Mouse (Mus musculus): ENCODE results near the gene C9orf72. TPM values are rescaled to one million over a fixed set of nuclear protein-coding genes. Genes with fewer than 3 reads are reported as not detected.

Gene C9orf72
- polyA plus RNA-seq, 1 experiment from 2014 or later, result 11.1 TPM

- no peaks in the 10 kb centered on the region for H3K36me3 ChIP-seq (ENCODE audit: insufficient read depth, low read length)
- no peak overlapping the region for H3K4me3 ChIP-seq (ENCODE audit: low read length)
- no peaks in the 10 kb centered on the region for H3K4me1 ChIP-seq (ENCODE audit: insufficient read depth, low read length)
- no peak overlapping the region for H3K9ac ChIP-seq (replicated peaks; ENCODE audit: low read length)
- H3K9me3 ChIP-seq (ENCODE audit: low read length), result no peaks in the 10 kb centered on the region
- H3K27ac ChIP-seq (ENCODE audit: low read length), result no peak overlapping the region
- ATAC-seq (ENCODE audit: low FRiP score, low TSS enrichment), result no peak
- H3K27me3 ChIP-seq (ENCODE audit: insufficient read depth, low read length), result no peaks in the 10 kb centered on the region
- H3K4me2 ChIP-seq (replicated peaks; ENCODE audit: low read depth, low read length), result no peak overlapping the region
- 88% methylated on average over 4 of the region's 4 CpGs for WGBS
These were observed 1.9 kb downstream of the C9orf72 start for GRCm38 (mm10) chr4:35224101-35224500.

GRCm38 (mm10) chr4:35223376-35223988 is 2.5 kb downstream of the C9orf72 start:
- H3K4me1 ChIP-seq (ENCODE audit: insufficient read depth, low read length), result no peaks in the 10 kb centered on the region
- no peak overlapping the region for H3K4me3 ChIP-seq (ENCODE audit: low read length)
- no peak overlapping the region for H3K4me2 ChIP-seq (replicated peaks; ENCODE audit: low read depth, low read length)
- 0 out of 2 replicates have a peak, but pooled peaks cover under 1% of the 10 kb centered on the region for H3K36me3 ChIP-seq (ENCODE audit: insufficient read depth, low read length)
- H3K9me3 ChIP-seq (ENCODE audit: low read length), result no peaks in the 10 kb centered on the region
- no peaks in the 10 kb centered on the region for H3K27me3 ChIP-seq (ENCODE audit: insufficient read depth, low read length)
- WGBS, result 82% methylated on average over 5 of the region's 5 CpGs
- ATAC-seq (ENCODE audit: low FRiP score, low TSS enrichment), result no peak
- no peak overlapping the region for H3K9ac ChIP-seq (replicated peaks; ENCODE audit: low read length)
- no peak overlapping the region for H3K27ac ChIP-seq (ENCODE audit: low read length)

GRCm38 (mm10) chr4:35221903-35222302 is 4.1 kb downstream of the C9orf72 start:
- Histone ChIP-seq H3K9me3 (ENCODE audit: low read length) (no peaks in the 10 kb centered on the region), H3K27ac (ENCODE audit: low read length) (no peak overlapping the region), H3K36me3 (ENCODE audit: insufficient read depth, low read length) (0 out of 2 replicates have a peak, but pooled peaks cover 5% of the 10 kb centered on the region), H3K4me1 (ENCODE audit: insufficient read depth, low read length) (no peaks in the 10 kb centered on the region), H3K27me3 (ENCODE audit: insufficient read depth, low read length) (no peaks in the 10 kb centered on the region), H3K4me2 (replicated peaks; ENCODE audit: low read depth, low read length) (no peak overlapping the region), H3K4me3 (ENCODE audit: low read length) (no peak overlapping the region), H3K9ac (replicated peaks; ENCODE audit: low read length) (no peak overlapping the region)
- 58% methylated on average over 4 of the region's 4 CpGs for WGBS
- ATAC-seq (ENCODE audit: low FRiP score, low TSS enrichment), result no peak

DNA sequence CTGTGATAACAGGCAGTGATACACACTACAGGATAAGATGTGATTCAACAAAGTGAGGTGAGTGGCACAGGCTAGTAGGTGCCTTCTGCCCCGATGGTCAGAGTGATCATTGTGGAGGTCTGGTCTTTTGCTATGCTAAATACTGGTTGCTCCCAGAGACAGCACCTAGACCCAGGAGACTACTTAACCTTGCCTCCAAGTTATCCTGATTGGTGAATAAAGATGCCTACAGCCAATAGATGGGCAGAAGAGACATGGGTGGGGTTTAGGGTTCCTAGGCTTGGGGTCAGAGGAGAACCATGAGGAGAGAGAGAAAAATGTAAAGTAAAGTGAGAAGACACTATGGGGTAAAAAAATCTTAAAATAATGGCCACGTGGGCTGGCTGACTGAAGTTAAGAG is 4.8 kb downstream of the C9orf72 start:
- Histone ChIP-seq H3K27ac (ENCODE audit: low read length) (no peak overlapping the region), H3K9me3 (ENCODE audit: low read length) (no peaks in the 10 kb centered on the region), H3K4me2 (replicated peaks; ENCODE audit: low read depth, low read length) (no peak overlapping the region), H3K27me3 (ENCODE audit: insufficient read depth, low read length) (no peaks in the 10 kb centered on the region), H3K36me3 (ENCODE audit: insufficient read depth, low read length) (peaks cover 5% of the 10 kb centered on the region; the same call in 1 of the 2 replicates), H3K9ac (replicated peaks; ENCODE audit: low read length) (no peak overlapping the region), H3K4me1 (ENCODE audit: insufficient read depth, low read length) (no peaks in the 10 kb centered on the region), H3K4me3 (ENCODE audit: low read length) (no peak overlapping the region)
- ATAC-seq (ENCODE audit: low FRiP score, low TSS enrichment), result no peak
- WGBS, result 37% methylated on average over 2 of the region's 2 CpGs

GRCm38 (mm10) chr4:35220108-35220731 is 5.8 kb downstream of the C9orf72 start:
- Histone ChIP-seq H3K4me2 (replicated peaks; ENCODE audit: low read depth, low read length) (no peak overlapping the region), H3K4me1 (ENCODE audit: insufficient read depth, low read length) (no peaks in the 10 kb centered on the region), H3K4me3 (ENCODE audit: low read length) (no peak overlapping the region), H3K27ac (ENCODE audit: low read length) (no peak overlapping the region), H3K9ac (replicated peaks; ENCODE audit: low read length) (no peak overlapping the region), H3K27me3 (ENCODE audit: insufficient read depth, low read length) (no peaks in the 10 kb centered on the region), H3K9me3 (ENCODE audit: low read length) (no peaks in the 10 kb centered on the region), H3K36me3 (ENCODE audit: insufficient read depth, low read length) (peaks cover 5% of the 10 kb centered on the region; the same call in 1 of the 2 replicates)
- no peak for ATAC-seq (ENCODE audit: low FRiP score, low TSS enrichment)
- WGBS, result 89% methylated on average over 6 of the region's 6 CpGs

DNA sequence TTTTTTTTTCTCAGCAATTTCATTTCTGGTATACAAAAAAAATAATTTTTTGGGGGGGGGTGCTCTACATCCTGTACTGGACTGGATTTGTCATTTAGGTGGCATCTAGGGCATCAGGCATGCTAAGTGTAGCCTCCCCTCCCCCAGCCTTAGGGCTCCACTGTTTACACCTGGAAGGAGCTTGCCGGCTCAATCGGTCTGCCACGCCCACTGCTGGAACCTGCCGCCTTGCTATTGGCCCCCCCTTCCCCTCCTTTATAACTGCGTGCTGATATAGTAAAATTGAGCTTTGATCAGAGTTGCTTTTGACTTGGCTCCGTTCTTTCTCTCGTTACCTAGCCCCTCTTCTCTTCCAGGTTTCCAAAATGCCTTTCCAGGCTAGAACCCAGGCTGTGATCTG is 21.3 kb downstream of the C9orf72 start:
- no peaks in the 10 kb centered on the region; the same call in 1 of the 2 replicates for H3K4me1 ChIP-seq (ENCODE audit: insufficient read depth, low read length)
- ATAC-seq (ENCODE audit: low FRiP score, low TSS enrichment), result no peak
- WGBS, result 68% methylated on average over 7 of the region's 7 CpGs

GRCm38 (mm10) chr4:35203724-35204123 is 22.3 kb downstream of the C9orf72 start:
- Histone ChIP-seq H3K9ac (replicated peaks; ENCODE audit: low read length) (no peak overlapping the region), H3K4me1 (ENCODE audit: insufficient read depth, low read length) (no peaks in the 10 kb centered on the region; the same call in 1 of the 2 replicates), H3K4me3 (ENCODE audit: low read length) (no peak overlapping the region), H3K27me3 (ENCODE audit: insufficient read depth, low read length) (no peaks in the 10 kb centered on the region), H3K36me3 (ENCODE audit: insufficient read depth, low read length) (0 out of 2 replicates have a peak, but pooled peaks cover 2% of the 10 kb centered on the region), H3K4me2 (replicated peaks; ENCODE audit: low read depth, low read length) (no peak overlapping the region), H3K27ac (ENCODE audit: low read length) (no peak overlapping the region), H3K9me3 (ENCODE audit: low read length) (no peaks in the 10 kb centered on the region)
- ATAC-seq (ENCODE audit: low FRiP score, low TSS enrichment), result no peak
- WGBS, result 85% methylated on average over 2 of the region's 2 CpGs

More for the DNA sequence above, 21.3 kb downstream of the C9orf72 start:
- Histone ChIP-seq H3K27ac (ENCODE audit: low read length) (no peak overlapping the region), H3K27me3 (ENCODE audit: insufficient read depth, low read length) (no peaks in the 10 kb centered on the region), H3K9me3 (ENCODE audit: low read length) (no peaks in the 10 kb centered on the region), H3K9ac (replicated peaks; ENCODE audit: low read length) (no peak overlapping the region), H3K4me2 (replicated peaks; ENCODE audit: low read depth, low read length) (no peak overlapping the region), H3K4me3 (ENCODE audit: low read length) (no peak overlapping the region), H3K36me3 (ENCODE audit: insufficient read depth, low read length) (0 out of 2 replicates have a peak, but pooled peaks cover 4% of the 10 kb centered on the region)

- ATAC-seq (ENCODE audit: low FRiP score, low TSS enrichment), result no peak
- Histone ChIP-seq H3K27ac (ENCODE audit: low read length) (no peak overlapping the region), H3K9ac (replicated peaks; ENCODE audit: low read length) (no peak overlapping the region), H3K4me2 (replicated peaks; ENCODE audit: low read depth, low read length) (no peak overlapping the region), H3K27me3 (ENCODE audit: insufficient read depth, low read length) (no peaks in the 10 kb centered on the region), H3K4me3 (ENCODE audit: low read length) (no peak overlapping the region), H3K36me3 (ENCODE audit: insufficient read depth, low read length) (peaks cover 4% of the 10 kb centered on the region; the same call in 1 of the 2 replicates), H3K9me3 (ENCODE audit: low read length) (no peaks in the 10 kb centered on the region), H3K4me1 (ENCODE audit: insufficient read depth, low read length) (no peaks in the 10 kb centered on the region; the same call in 1 of the 2 replicates)
- 94% methylated on average over 5 of the region's 5 CpGs for WGBS
These were observed 24.3 kb downstream of the C9orf72 start for GRCm38 (mm10) chr4:35201700-35202099.

DNA sequence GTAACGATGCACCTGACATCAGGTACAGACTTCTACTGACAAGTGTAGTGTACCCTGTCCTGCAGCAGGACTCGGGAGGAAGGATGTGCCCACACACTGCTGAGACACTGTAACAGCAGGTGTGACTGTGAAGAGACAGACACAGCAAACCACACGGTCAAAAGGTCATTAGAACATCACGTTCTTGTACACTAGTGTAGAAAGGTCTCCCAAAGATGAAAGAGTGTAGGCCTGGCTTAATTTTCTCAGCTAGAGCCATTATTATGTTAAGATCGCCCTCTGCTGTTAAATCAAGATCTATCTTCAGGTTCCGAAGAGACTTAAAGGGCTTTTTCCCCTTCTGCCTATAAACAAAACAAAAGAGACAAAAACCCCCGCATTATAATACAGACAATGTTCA is 33.2 kb downstream of the C9orf72 start:
- 35% methylated on average over 7 of the region's 7 CpGs for WGBS
- H3K4me2 ChIP-seq (replicated peaks; ENCODE audit: low read depth, low read length), result no peak overlapping the region
- H3K27me3 ChIP-seq (ENCODE audit: insufficient read depth, low read length), result no peaks in the 10 kb centered on the region
- ATAC-seq (ENCODE audit: low FRiP score, low TSS enrichment), result no peak
- H3K27ac ChIP-seq (ENCODE audit: low read length), result no peak overlapping the region
- peaks cover 2% of the 10 kb centered on the region; the same call in 1 of the 2 replicates for H3K36me3 ChIP-seq (ENCODE audit: insufficient read depth, low read length)
- no peaks in the 10 kb centered on the region for H3K9me3 ChIP-seq (ENCODE audit: low read length)
- no peak overlapping the region for H3K4me3 ChIP-seq (ENCODE audit: low read length)
- no peak overlapping the region for H3K9ac ChIP-seq (replicated peaks; ENCODE audit: low read length)
- H3K4me1 ChIP-seq (ENCODE audit: insufficient read depth, low read length), result no peaks in the 10 kb centered on the region

DNA sequence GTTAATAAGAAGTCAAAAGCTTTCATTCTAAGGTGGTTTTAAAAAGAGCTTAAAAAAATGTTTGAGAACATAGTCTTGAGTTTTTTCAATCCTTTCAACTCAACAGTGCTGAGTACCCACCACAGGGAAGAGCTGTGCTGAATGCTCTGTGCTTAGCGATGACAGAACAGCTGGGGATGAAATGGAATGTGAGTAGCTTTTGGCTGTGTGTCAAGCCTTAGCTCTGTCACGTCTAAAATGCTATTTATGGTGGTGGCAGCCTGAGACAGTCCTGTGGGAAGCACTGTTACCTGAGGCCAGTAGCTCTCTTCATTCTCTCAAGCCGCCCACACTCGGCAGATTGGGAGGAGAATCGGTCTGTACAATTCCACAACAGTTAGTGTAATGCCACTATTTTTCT is 36.2 kb downstream of the C9orf72 start:
- no peak overlapping the region for H3K4me3 ChIP-seq (ENCODE audit: low read length)
- no peaks in the 10 kb centered on the region for H3K36me3 ChIP-seq (ENCODE audit: insufficient read depth, low read length)
- no peak for ATAC-seq (ENCODE audit: low FRiP score, low TSS enrichment)
- H3K27ac ChIP-seq (ENCODE audit: low read length), result no peak overlapping the region
- no peaks in the 10 kb centered on the region for H3K27me3 ChIP-seq (ENCODE audit: insufficient read depth, low read length)
- H3K9ac ChIP-seq (replicated peaks; ENCODE audit: low read length), result no peak overlapping the region
- no peak overlapping the region for H3K4me2 ChIP-seq (replicated peaks; ENCODE audit: low read depth, low read length)
- 75% methylated on average over 5 of the region's 5 CpGs for WGBS
- H3K4me1 ChIP-seq (ENCODE audit: insufficient read depth, low read length), result no peaks in the 10 kb centered on the region
- no peaks in the 10 kb centered on the region for H3K9me3 ChIP-seq (ENCODE audit: low read length)
